Mouse (Mus musculus): ENCODE results near the gene Tex261. TPM values are rescaled to one million over a fixed set of nuclear protein-coding genes. Genes with fewer than 3 reads are reported as not detected.

Tex261 gene
- 42.1 and 51.5 TPM in 2 replicates for polyA plus RNA-seq (2012; rRNA removed)

DNA sequence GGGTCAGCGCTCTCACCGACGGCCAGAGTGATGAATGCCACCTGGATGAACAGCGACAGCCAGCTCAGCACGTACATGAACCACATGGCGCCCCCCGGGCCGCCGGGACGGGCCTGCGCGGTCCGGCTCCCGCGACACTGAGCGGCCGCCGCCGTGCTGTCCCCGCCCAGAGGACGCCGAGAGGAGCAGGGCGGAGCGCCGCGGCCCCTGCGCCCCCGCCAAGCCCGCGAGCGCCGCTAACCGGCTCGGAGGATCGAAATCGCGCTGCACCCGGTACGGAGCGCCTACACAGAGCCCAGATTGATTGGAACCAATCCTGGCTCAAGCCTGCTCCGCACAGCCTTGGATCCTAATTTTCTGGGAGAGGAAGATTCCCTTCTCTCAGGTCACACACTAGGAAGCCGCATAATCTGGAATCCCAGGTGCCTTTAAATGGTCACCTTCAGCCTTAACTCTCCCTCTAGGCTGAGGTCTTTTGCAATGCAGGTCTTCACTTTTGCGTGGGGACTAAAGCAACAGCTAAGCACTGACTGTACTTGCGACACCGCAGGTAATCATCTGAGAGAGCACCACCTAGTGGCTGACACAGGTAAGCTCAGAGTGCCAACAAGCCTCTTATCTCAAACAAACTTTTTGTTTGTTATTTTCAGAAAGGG is at the start of gene Tex261:
Gene Tex261 (minus strand): TSS at position 176 of the 656 bp plus-strand sequence.

DNA sequence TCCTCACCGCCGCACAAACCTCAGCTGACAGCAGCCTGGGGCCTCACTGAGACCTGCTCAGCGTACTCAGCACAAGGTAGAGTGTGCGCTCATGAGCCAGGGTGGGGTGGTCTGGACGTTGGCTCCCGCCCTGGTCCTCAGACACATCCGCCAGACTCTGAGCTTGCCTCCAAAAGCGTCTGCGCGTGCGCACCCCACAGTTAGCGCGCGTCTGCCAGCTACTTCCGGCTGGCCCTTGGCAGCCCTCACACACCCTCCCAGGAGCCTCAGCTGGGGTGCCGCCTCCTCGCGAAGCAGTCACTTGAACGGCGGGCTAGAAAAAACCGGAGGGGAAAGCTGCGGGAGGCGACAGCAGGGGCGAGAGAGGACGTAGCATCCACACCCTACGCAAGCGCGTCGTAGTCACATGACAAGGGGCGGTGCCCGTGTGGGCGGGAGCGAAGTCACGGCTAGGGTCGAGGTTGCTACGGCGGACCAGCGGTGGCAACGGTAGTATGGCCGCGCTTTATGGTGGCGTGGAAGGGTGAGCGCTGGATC is 19.2 kb upstream of the Tex261 start, which contains the start of gene Nagk:
Gene Nagk (plus strand): TSS at position 223 of the 537 bp plus-strand sequence.

DNA sequence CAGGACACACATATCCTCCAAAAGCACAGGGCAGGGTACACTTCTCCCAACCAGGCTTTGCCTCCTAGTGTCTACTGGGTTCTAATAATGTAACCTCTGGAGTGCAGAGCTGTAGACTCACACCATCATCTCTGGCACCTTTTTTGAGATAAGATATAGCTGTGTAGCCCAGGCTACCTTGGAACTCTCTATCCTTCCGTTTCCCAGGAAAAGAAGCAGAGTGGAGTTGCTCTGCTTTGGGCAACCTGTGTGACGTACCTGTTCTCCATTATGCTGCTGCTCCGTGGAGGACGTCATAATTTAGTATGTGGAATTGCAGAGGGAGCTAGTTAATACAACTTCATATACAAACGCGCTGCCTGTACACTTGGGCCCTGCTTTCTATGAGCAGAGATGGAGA is 13.3 kb downstream of the Tex261 start, which contains the start of gene Ankrd53:
Gene Ankrd53 (plus strand): TSS at position 301 of the 400 bp plus-strand sequence.

DNA sequence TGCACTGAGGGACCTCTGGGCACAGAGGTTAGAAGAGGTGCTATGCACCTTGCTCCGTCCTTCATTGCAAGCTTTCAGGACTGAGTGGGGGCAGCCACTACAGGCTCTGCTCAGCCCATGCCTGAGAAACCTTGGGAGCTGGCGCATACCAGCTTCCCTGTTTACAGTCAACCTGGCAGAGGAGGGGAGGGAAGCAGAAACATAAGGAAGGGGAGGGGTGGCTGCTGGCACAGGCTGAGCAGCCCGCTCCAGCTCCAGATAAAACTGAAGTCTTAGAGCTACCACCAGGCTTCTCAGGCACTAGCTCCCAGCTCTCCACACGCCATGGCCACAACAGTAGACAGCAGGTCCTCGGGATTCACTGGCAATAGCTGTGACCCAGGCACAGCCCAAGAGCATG is 32.9 kb downstream of the Tex261 start, which contains the start of gene Atp6v1b1:
Gene Atp6v1b1 (plus strand): TSS at position 230 of the 400 bp plus-strand sequence.

Other genes with a start within 250 kb of the Tex261 start
- 957 and 1,409 TPM in 2 replicates for gene Actg2, start 239.5 kb downstream of the Tex261 start, polyA plus RNA-seq (2012; rRNA removed)
- 2.6 and 3.0 TPM in 2 replicates for gene Stambp, start 203.1 kb downstream of the Tex261 start, polyA plus RNA-seq (2012; rRNA removed)
- 0.35 TPM in 1 of 2 replicates, not detected in the other for gene Clec4f, start 119.6 kb downstream of the Tex261 start, polyA plus RNA-seq (2012; rRNA removed)
- 0.11 TPM in 1 of 2 replicates, not detected in the other for gene Cd207, start 98.0 kb downstream of the Tex261 start, polyA plus RNA-seq (2012; rRNA removed)
- not detected in 2 replicates for gene Vax2, start 64.5 kb downstream of the Tex261 start, polyA plus RNA-seq (2012; rRNA removed)
- gene Atp6v1b1, start 32.8 kb downstream of the Tex261 start, polyA plus RNA-seq (2012; rRNA removed) = not detected in 2 replicates
- not detected in 2 replicates for gene Ankrd53, start 13.2 kb downstream of the Tex261 start, polyA plus RNA-seq (2012; rRNA removed)
- gene Nagk, start 19.2 kb upstream of the Tex261 start, polyA plus RNA-seq (2012; rRNA removed) = 12.2 and 15.6 TPM in 2 replicates
- gene Paip2b, start 55.9 kb upstream of the Tex261 start, polyA plus RNA-seq (2012; rRNA removed) = 1.3 and 1.8 TPM in 2 replicates
- 0.98 and 1.0 TPM in 2 replicates for gene Zfp638, start 91.3 kb upstream of the Tex261 start, polyA plus RNA-seq (2012; rRNA removed)
- gene Dysf, start 232.8 kb upstream of the Tex261 start, polyA plus RNA-seq (2012; rRNA removed) = 5.2 and 9.8 TPM in 2 replicates

All from stomach, adult 2 months (tissue).